Mouse (Mus musculus) MN1 (cell line): ENCODE data around the gene Gtpbp1.
A peak's percentile ranks its signal among the peaks of the same experiment; 100 is the strongest.

Experiments used
- DNase-seq: peaks from one replicate; pipeline ENCODE4 v3.0.0-alpha.2; 2016; ENCODE audit warnings: low spot score

Gtpbp1 gene

DNA sequence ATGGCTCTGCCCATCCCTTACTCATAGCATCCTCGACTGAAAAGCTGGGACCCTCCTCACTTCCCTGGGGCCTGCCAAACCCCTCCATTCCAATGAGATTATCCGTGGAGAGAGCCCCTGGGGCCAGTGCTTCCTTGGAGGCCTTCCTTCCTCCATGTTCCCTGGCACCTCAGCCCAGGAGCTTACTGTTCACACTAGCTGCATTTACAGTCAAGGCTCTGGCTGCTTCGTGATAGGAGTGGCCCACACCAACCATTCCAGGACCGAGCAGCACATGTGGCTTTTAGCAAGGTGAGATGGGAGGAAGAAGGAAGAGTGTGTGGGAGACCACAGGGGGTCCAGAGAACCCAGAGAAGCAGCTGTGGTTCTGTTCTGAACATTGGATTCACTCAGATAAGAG, 63.2 kb downstream of the Gtpbp1 start:
- no peak for DNase-seq

- no peak for DNase-seq
These were observed 64.5 kb downstream of the Gtpbp1 start for GRCm38 (mm10) chr15:79755176-79755575.

- DNase-seq: no peak
These were observed 65.5 kb downstream of the Gtpbp1 start for GRCm38 (mm10) chr15:79755977-79756625.

DNA sequence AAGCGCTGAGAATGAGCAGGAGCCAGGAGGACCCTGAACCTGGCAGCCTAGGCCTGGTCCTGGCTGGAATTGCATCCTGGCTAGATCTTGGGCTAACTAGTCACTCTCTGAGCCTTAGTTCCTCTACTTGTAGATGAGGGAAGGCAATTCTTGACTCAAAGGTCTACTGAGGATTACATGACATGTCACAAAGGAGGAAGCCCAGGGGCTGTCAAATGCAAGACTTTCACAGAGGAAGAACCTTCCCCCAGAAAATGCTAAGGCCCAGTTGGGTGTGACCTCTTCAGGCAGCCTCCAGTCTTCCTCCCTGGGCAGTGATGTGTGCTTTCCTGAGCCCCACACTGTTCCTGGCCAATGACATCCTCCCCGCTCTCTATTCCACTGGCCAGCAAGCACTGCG, 66.5 kb downstream of the Gtpbp1 start:
- no peak for DNase-seq

DNA sequence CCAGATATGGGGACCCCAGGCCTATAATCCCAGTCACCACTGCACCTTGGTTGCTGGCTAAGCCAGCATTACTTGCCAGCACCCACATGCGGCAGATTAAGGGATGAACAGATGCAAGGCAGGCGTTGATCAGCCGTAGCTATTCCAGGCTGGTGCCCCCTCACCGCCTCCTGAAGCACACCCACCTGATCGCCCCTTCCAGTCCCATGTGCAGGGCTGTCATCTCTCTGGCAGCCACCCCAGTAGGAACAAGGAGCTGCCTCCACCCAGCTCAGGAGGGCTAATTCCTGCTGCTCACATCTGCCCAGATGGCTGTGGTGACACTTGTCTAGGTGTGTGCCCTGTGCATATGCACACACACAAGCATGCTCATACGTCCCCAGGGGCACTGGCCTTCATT, 70.3 kb downstream of the Gtpbp1 start:
- no peak for DNase-seq

DNA sequence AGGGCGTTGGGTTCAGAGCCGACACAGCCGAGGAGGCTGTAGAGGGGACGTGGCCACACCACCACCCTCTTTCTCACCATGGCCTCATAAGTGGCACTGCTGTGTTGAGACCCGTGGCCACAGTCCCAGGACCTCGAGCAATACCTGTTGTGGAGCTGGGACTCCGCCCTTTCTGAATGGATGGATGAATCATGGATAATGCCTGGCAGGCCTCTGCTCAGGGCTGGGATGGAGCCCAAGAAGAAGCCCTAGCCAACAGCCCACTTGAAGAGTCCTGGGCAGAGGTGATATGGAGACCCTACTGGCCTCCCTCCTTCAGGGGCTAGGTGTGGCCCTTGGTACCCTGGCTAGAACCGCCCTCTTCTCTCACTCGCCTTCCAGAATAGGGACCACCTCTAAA, 72.4 kb downstream of the Gtpbp1 start:
- no peak for DNase-seq

GRCm38 (mm10) chr15:79763601-79764246, 73.1 kb downstream of the Gtpbp1 start:
- peak; percentile 51 for DNase-seq

DNA sequence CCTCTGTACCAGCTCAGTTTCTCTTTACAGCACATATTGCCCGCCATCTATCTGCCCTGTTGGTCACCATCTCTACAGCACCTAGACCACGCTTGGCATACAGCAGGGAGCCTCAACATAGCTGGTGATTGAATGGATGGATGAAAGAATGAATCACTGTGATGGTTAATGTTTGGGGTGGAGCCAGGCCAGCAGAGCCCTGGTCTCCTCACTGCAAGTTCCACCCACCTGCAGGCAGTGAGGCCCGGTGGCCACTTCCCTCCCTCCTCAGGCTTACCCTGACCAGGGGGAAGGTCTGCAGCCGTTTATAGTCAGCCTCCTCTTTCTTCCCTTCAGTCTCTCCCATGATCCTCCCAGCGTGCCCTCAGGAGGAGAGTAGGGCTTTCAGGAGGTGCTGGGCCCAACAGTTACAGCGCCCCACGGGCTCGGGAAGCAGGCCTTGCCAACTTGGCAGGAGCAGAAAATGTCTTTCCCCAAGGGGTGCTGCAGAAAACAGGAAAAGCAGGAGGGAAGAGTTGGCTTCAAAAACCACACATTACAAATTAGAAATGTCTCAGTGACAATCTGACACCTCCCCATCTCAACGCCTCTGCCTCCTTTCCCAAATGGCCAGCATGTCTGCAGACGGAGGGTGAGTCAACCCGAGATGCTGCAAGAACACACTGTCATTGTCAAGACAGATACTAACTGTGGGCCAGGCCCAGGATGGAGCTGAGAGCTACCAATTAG, 74.1 kb downstream of the Gtpbp1 start:
- peak; percentile 66 for DNase-seq

GRCm38 (mm10) chr15:79765361-79765760, 74.7 kb downstream of the Gtpbp1 start:
- peak; percentile 60 for DNase-seq

- DNase-seq: no peak
These were observed 75.5 kb downstream of the Gtpbp1 start for GRCm38 (mm10) chr15:79766168-79766567.

GRCm38 (mm10) chr15:79766586-79767071, 76.0 kb downstream of the Gtpbp1 start:
- no peak for DNase-seq

DNA sequence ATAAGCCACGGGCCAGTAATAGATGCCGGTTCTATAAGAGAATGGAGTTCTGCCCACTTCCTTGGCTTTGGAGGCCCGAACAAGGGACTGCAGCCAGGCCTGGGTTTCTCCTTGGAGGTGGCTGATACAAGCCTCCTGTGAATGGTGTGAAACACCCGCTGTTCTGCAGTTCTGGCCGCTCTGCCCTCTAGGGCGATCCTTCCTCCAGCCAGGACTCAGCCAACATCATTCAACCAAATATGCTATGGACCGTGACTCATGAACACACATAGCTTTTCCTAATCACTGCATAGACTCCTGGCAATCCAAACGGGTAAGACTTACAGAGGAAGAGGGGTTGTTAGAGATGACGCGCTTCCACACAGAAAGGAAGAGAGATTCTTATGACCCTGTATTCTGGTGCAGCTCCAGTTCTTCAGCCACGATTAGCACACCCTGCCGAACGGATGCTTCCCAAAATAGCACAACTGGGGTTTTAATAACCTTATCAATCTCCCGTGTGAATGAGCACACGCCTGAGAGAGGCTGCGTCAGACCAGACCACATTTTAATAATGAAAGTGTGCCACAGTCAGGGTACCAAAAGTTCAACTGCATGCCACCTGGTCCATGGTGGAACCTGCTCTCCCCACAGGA, 76.8 kb downstream of the Gtpbp1 start:
- DNase-seq: no peak

GRCm38 (mm10) chr15:79768302-79768701, 77.7 kb downstream of the Gtpbp1 start:
- no peak for DNase-seq

GRCm38 (mm10) chr15:79770629-79771240, 80.1 kb downstream of the Gtpbp1 start:
- DNase-seq: peak; percentile 85
